In the genomic region with DNA sequence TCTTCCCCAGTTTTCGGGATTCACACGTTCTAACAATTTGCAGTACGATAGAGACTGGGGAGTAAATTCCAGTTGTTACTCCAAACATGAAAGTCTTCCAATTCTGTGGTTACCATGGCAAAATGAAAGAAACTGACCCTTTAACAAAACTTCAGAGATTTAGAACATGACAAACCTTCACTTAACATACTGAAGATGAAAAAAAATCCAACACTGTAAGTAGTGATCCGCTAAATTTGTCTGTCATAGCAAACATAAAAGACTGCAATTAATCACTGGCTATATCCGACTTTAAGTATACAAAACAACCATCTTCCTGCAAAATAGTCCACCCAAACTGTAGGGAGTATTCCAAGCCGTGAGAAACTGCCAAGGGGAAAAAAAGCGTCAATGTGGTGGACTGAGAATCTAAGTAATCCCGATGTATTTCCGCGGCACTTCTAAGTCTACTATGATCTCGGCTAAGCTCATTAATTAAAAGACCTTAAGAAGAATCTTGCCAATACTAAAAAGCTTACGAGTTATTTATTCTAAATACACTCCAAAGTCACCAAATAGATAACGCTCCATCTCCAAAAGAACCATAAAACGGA, we compare ENCODE assay signal across 10 mouse cellular contexts. TPM values are rescaled to one million over a fixed set of nuclear protein-coding genes. Genes with fewer than 3 reads are reported as not detected.
DNase-seq lines count a peak whose midpoint lies in the region.
"Had no signal": no experiment of that assay in that cellular context is flagged by ENCODE, and none has a peak within 500 bp of the region (broad histone marks: within the 10 kb centered on the region; RNA-seq: fewer than 3 reads in every experiment).

No protein-coding gene starts in this region.

- WGBS in hindbrain, embryonic 10.5 days = 9% methylated on average over 14 of the region's 14 CpGs

- H3K27ac ChIP-seq in hindbrain, embryonic 10.5 days = peak overlapping the region; percentile 99

- H3K4me1 ChIP-seq in hindbrain, embryonic 10.5 days (replicated peaks) = peaks cover 19% of the 10 kb centered on the region

- H3K27me3 ChIP-seq in hindbrain, embryonic 10.5 days (ENCODE audit: insufficient read depth, poor library complexity, severe bottlenecking) = no peaks in the 10 kb centered on the region

- H3K4me3 ChIP-seq in hindbrain, embryonic 10.5 days = peak overlapping the region; percentile 81

- peak; percentile 23 to 54 for DNase-seq in cerebellum, postnatal 14 days
- DNase-seq in cerebellum, postnatal 4 days (ENCODE audit: low spot score in 2 of 2) = no peak
- DNase-seq in embryo, embryonic 10 days (ENCODE audit: low spot score) = peak; percentile 19
- no peak for DNase-seq in hindbrain, embryonic 10.5 days (ENCODE audit: low spot score)
- peak; percentile 21 for DNase-seq in mesoderm, embryonic 11.5 days (ENCODE audit: low read depth, low spot score)
- no peak for DNase-seq in left cerebral cortex, adult 18-20 months (ENCODE audit: low spot score in 2 of 2)
- no peak for DNase-seq in B cell, adult 2 months
- DNase-seq in thymus, postnatal 36 days = no peak

- no peaks in the 10 kb centered on the region for H3K36me3 ChIP-seq in hindbrain, embryonic 10.5 days

- no peaks in the 10 kb centered on the region for H3K9me3 ChIP-seq in hindbrain, embryonic 10.5 days

RNA-seq across cellular contexts. Expression of gene Nova1, which starts 1.4 kb away (rescaled TPM):
- 9.9 and 17.6 TPM in 2 replicates for polyA plus RNA-seq in hindbrain, embryonic 10.5 days (2016; fragmentation: Nextera tagmentation; extraction: Ambion mirVana)
- 10 to 100 TPM; 44.4 to 48.6 TPM for total RNA-seq in left cerebral cortex, adult 18-20 months (2021)
- total RNA-seq: neutrophil, adult 5-6 weeks had no signal
- polyA plus RNA-seq: erythroblast, embryonic 14.5 days had no signal

Comparison
In these comparisons a context has a peak if more than half of its experiments do, and no peak if none do; other contexts are left out.
1. DNase-seq: peak in cerebellum, postnatal 14 days (2 of 2), embryo, embryonic 10 days (single experiment) and mesoderm, embryonic 11.5 days (single experiment); none in cerebellum, postnatal 4 days (0 of 2), hindbrain, embryonic 10.5 days (single experiment), left cerebral cortex, adult 18-20 months (0 of 2), B cell, adult 2 months (0 of 2) and thymus, postnatal 36 days (0 of 2).